Mouse (Mus musculus) MEL (cell line): ENCODE data around the gene 4930453N24Rik. TPM values are rescaled to one million over a fixed set of nuclear protein-coding genes. Genes with fewer than 3 reads are reported as not detected.

Source experiments
- DNase-seq: peaks from one replicate; pipeline ENCODE4 v3.0.0; 2011; ENCODE audit warnings: low read depth, low spot score
- H3K27ac ChIP-seq: 2 replicates; pipeline ENCODE4 v1.5.1; 2012; ENCODE audit warnings: low read depth, mild to moderate bottlenecking, control low read depth, low read length, moderate library complexity; ENCODE audit not compliant: control insufficient read depth
- H3K27me3 ChIP-seq, 2 experiments: fragments of 150-350 bp in 1 of 2; sonication (generic) in 1 of 2; 2 replicates each; pipeline ENCODE4 v1.6.1; 2012; ENCODE audit warnings: low read length in 2 of 2, mild to moderate bottlenecking in 2 of 2, improper control_type of control experiment in 1 of 2, moderate library complexity in 1 of 2; ENCODE audit not compliant: insufficient read depth in 2 of 2, control insufficient read depth in 1 of 2
- H3K36me3 ChIP-seq, 2 experiments: 2 replicates each; pipeline ENCODE4 v1.6.1; 2012 to 2014; ENCODE audit warnings: low read length in 2 of 2, improper control_type of control experiment in 1 of 2, inconsistent platforms in 1 of 2, mild to moderate bottlenecking in 1 of 2; ENCODE audit not compliant: insufficient read depth in 2 of 2, control insufficient read depth in 1 of 2
- H3K4me1 ChIP-seq, 2 experiments: fragments of 150-350 bp in 1 of 2; sonication (generic) in 1 of 2; 2 replicates each; pipeline ENCODE4 v1.6.1; 2012; ENCODE audit warnings: low read length in 2 of 2, improper control_type of control experiment in 1 of 2, mild to moderate bottlenecking in 1 of 2; ENCODE audit not compliant: insufficient read depth in 2 of 2, control insufficient read depth in 1 of 2
- H3K4me3 ChIP-seq, 2 experiments: fragments of 150-350 bp in 1 of 2; sonication (generic) in 1 of 2; 2 replicates each; pipeline ENCODE4 v1.5.1; 2012; ENCODE audit warnings: low read depth in 2 of 2, low read length in 2 of 2, mild to moderate bottlenecking in 2 of 2, moderate library complexity in 2 of 2, control low read depth in 1 of 2, improper control_type of control experiment in 1 of 2; ENCODE audit not compliant: control insufficient read depth in 1 of 2, insufficient read depth in 1 of 2
- H3K79me2 ChIP-seq: 2 replicates; pipeline ENCODE4 v1.6.1; 2012; ENCODE audit warnings: mild to moderate bottlenecking, low read length, moderate library complexity; ENCODE audit not compliant: control insufficient read depth, poor library complexity, insufficient read depth
- H3K9ac ChIP-seq: 2 replicates; pipeline ENCODE4 v1.6.1; 2012; ENCODE audit warnings: low read depth, mild to moderate bottlenecking, control low read depth, low read length, moderate library complexity; ENCODE audit not compliant: control insufficient read depth, poor library complexity, severe bottlenecking
- H3K9me3 ChIP-seq: fragments of 150-350 bp; sonication (generic); replicated peaks from 2 replicates; pipeline ENCODE4 v1.6.1; 2012; ENCODE audit warnings: mild to moderate bottlenecking, low read length, improper control_type of control experiment, moderate library complexity; ENCODE audit not compliant: insufficient read depth
- CHD1 ChIP-seq: IDR thresholded peaks from 2 replicates; pipeline ENCODE4 v1.6.1; 2012; ENCODE audit warnings: low read depth, mild to moderate bottlenecking, inconsistent platforms, low read length, improper control_type of control experiment
- CHD2 ChIP-seq: IDR thresholded peaks from 2 replicates; pipeline ENCODE4 v1.6.1; 2011; ENCODE audit warnings: low read length, improper control_type of control experiment
- CTCF ChIP-seq, 3 experiments: IDR thresholded peaks in 2 of 3; conservative IDR thresholded peaks in 1 of 3; 2 replicates each; pipeline ENCODE4 v1.5.1; 2011 to 2012; ENCODE audit warnings: low read length in 3 of 3, low read depth in 2 of 3, mild to moderate bottlenecking in 2 of 3, improper control_type of control experiment in 1 of 3, inconsistent platforms in 1 of 3, mixed read lengths in 1 of 3, moderate library complexity in 1 of 3; ENCODE audit not compliant: control insufficient read depth in 1 of 3, insufficient read depth in 1 of 3, poor library complexity in 1 of 3, severe bottlenecking in 1 of 3
- EP300 ChIP-seq, 2 experiments: IDR thresholded peaks; 2 replicates each; pipeline ENCODE4 v1.6.1; 2011; ENCODE audit warnings: improper control_type of control experiment in 2 of 2, low read length in 2 of 2, low read depth in 1 of 2, mild to moderate bottlenecking in 1 of 2
- ETS1 ChIP-seq: IDR thresholded peaks from 2 replicates; pipeline ENCODE4 v1.6.1; 2012; ENCODE audit warnings: low read depth, mild to moderate bottlenecking, inconsistent platforms, low read length, improper control_type of control experiment, moderate library complexity
- GABPA ChIP-seq: IDR thresholded peaks from 2 replicates; pipeline ENCODE4 v1.6.1; 2012; ENCODE audit warnings: low read depth, mild to moderate bottlenecking, inconsistent platforms, low read length, improper control_type of control experiment, moderate library complexity
- JUND ChIP-seq: IDR thresholded peaks from 2 replicates; pipeline ENCODE4 v1.6.1; 2011; ENCODE audit warnings: low read depth, mild to moderate bottlenecking, improper control_type of control experiment, low read length
- MAFK ChIP-seq: IDR thresholded peaks from 2 replicates; pipeline ENCODE4 v1.6.1; 2011; ENCODE audit warnings: low read depth, mild to moderate bottlenecking, low read length, improper control_type of control experiment, borderline replicate concordance
- MAX ChIP-seq: IDR thresholded peaks from 2 replicates; pipeline ENCODE4 v1.6.1; 2011; ENCODE audit warnings: low read length, improper control_type of control experiment
- MYB ChIP-seq: IDR thresholded peaks from 2 replicates; pipeline ENCODE4 v1.6.1; 2011; ENCODE audit warnings: mild to moderate bottlenecking, low read depth, low read length, improper control_type of control experiment
- NELFE ChIP-seq: IDR thresholded peaks from 2 replicates; pipeline ENCODE4 v1.6.1; 2011; ENCODE audit warnings: low read depth, low read length, improper control_type of control experiment
- POLR2A ChIP-seq, 2 experiments: IDR thresholded peaks; 2 replicates each; pipeline ENCODE4 v1.6.1; 2011 to 2012; ENCODE audit warnings: low read length in 2 of 2, mild to moderate bottlenecking in 2 of 2, control low read depth in 1 of 2, improper control_type of control experiment in 1 of 2, low read depth in 1 of 2, moderate library complexity in 1 of 2; ENCODE audit not compliant: control insufficient read depth in 1 of 2, insufficient read depth in 1 of 2, poor library complexity in 1 of 2
- POLR2AphosphoS2 ChIP-seq: IDR thresholded peaks from 2 replicates; pipeline ENCODE4 v1.6.1; 2011; ENCODE audit warnings: low read length, improper control_type of control experiment
- POLR2AphosphoS5 ChIP-seq: IDR thresholded peaks from 2 replicates; pipeline ENCODE4 v1.6.1; 2012; ENCODE audit warnings: low read depth, borderline replicate concordance, mild to moderate bottlenecking, inconsistent platforms, low read length, moderate library complexity, mixed read lengths
- SIN3A ChIP-seq: IDR thresholded peaks from 2 replicates; pipeline ENCODE4 v1.6.1; 2012; ENCODE audit warnings: low read length, improper control_type of control experiment, inconsistent platforms
- TAL1 ChIP-seq: IDR thresholded peaks from 2 replicates; pipeline ENCODE4 v1.6.1; 2012; ENCODE audit warnings: mild to moderate bottlenecking, inconsistent platforms, low read length, moderate library complexity, mixed read lengths
- TCF12 ChIP-seq: IDR thresholded peaks from 2 replicates; pipeline ENCODE4 v1.6.1; 2014; ENCODE audit warnings: low read depth, mild to moderate bottlenecking, inconsistent platforms, low read length, improper control_type of control experiment, moderate library complexity
- USF1 ChIP-seq: IDR thresholded peaks from 2 replicates; pipeline ENCODE4 v1.6.1; 2014; ENCODE audit warnings: low read depth, mild to moderate bottlenecking, inconsistent platforms, low read length, improper control_type of control experiment, moderate library complexity
- USF2 ChIP-seq, 2 experiments: IDR thresholded peaks; 2 replicates each; pipeline ENCODE4 v1.6.1; 2011 to 2012; ENCODE audit warnings: improper control_type of control experiment in 2 of 2, low read length in 2 of 2, borderline replicate concordance in 1 of 2, inconsistent platforms in 1 of 2, low read depth in 1 of 2, mild to moderate bottlenecking in 1 of 2; ENCODE audit not compliant: insufficient read depth in 1 of 2
- ZC3H11A ChIP-seq: IDR thresholded peaks from 2 replicates; pipeline ENCODE4 v1.6.1; 2012; ENCODE audit warnings: low read depth, mild to moderate bottlenecking, inconsistent platforms, low read length, improper control_type of control experiment
- ZNF384 ChIP-seq: IDR thresholded peaks from 2 replicates; pipeline ENCODE4 v1.6.1; 2012; ENCODE audit warnings: low read depth, mild to moderate bottlenecking, inconsistent platforms, low read length, improper control_type of control experiment
- polyA plus RNA-seq, 2 experiments: library from polyadenylated mRNA; stranded (reverse) in 1 of 2; unstranded in 1 of 2; fragments of >175 nt in 1 of 2; fragments of >200 nt in 1 of 2; gene quantifications; 2 replicates each; pipeline versions ENCODE4 v1.2.1 to v1.2.4; 2012; ENCODE audit warnings: low replicate concordance in 2 of 2, low read depth in 1 of 2; ENCODE audit not compliant: insufficient read length in 2 of 2, insufficient read depth in 1 of 2, missing spikeins in 1 of 2
- total RNA-seq: library from RNA; depleted of rRNA; stranded (reverse); fragments of 300-350 nt; gene quantifications from 2 replicates; pipeline ENCODE4 v1.2.3, GENCODE M21; 2012; rRNA removed

4930453N24Rik gene
- total and polyA plus RNA-seq, 3 experiments = 19.4 to 20.5 TPM; not detected in 1

DNA sequence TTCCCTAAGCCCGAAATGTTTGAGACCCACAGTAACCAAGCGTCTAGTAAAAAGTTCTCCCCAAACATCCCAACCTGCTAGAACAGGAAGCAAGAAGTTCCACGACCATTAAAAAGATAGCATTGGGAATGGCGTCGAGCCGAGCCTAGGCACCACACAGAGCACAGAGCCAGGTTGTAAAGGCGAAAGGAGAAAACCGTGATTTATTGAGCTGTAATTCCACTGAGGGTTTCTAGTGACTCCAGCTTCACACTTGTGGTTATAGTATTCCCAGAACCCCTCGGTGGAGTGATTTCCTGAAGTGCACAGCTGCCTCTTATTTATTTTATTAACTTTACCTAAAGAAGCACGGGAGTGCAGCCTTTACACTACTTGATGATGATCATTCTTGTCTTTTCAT lies 53.1 kb downstream of the 4930453N24Rik start:
- Histone ChIP-seq H3K27ac (no peak overlapping the region), H3K4me3 (no peak overlapping the region), H3K9ac (no peak overlapping the region), H3K4me1 (no peaks in the 10 kb centered on the region), H3K27me3 (no peaks in the 10 kb centered on the region), H3K9me3 (no peaks in the 10 kb centered on the region), H3K36me3 (no peaks in the 10 kb centered on the region), H3K79me2 (no peaks in the 10 kb centered on the region)
- TF ChIP-seq TAL1 (no peak), CTCF (IDR thresholded peaks at IDR 0.05 in 2 of 3, conservative IDR thresholded peaks at IDR 0.05 in 1 of 3; ENCODE audit: control insufficient read depth in 1 of 3, insufficient read depth in 1 of 3, low read depth in 2 of 3, low read length in 3 of 3, poor library complexity in 1 of 3, severe bottlenecking in 1 of 3) (no peak), MAX (no peak), MAFK (no peak), SIN3A (no peak), USF1 (no peak), POLR2AphosphoS2 (no peak), GABPA (no peak), ZC3H11A (no peak), ETS1 (no peak), CHD2 (no peak), TCF12 (no peak), USF2 (IDR thresholded peaks at IDR 0.05; ENCODE audit: borderline replicate concordance in 1 of 2, insufficient read depth in 1 of 2, low read depth in 1 of 2, low read length in 2 of 2) (no peak), CHD1 (no peak), EP300 (IDR thresholded peaks at IDR 0.05; ENCODE audit: low read depth in 1 of 2, low read length in 2 of 2) (no peak), NELFE (no peak), ZNF384 (no peak), POLR2A (IDR thresholded peaks at IDR 0.05; ENCODE audit: control insufficient read depth in 1 of 2, insufficient read depth in 1 of 2, low read depth in 1 of 2, low read length in 2 of 2, poor library complexity in 1 of 2) (no peak), MYB (no peak), POLR2AphosphoS5 (no peak)
- DNase-seq = no peak

DNA sequence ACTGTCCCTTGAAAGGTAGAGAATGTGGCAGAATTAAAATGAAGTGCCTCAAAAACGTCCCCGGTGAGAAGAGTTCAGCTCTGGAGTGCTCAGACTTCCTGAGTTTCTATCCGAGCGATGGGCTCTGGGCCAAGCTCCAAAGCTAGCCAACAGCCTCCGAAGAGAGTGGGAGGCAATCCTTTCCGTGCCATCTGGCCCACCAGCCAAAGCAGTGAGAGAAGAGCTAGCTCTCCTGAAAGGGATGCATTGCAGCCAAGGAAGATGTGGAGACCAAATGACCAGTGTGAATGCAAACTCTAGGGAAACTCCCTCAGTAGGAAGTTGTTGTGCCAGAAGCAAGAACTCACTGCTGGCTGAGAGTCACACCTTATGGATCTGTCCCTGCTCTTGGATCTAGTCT lies 59.1 kb downstream of the 4930453N24Rik start:
- Histone ChIP-seq H3K4me3 (no peak overlapping the region), H3K36me3 (no peaks in the 10 kb centered on the region), H3K9me3 (no peaks in the 10 kb centered on the region), H3K27ac (no peak overlapping the region), H3K4me1 (no peaks in the 10 kb centered on the region), H3K9ac (no peak overlapping the region), H3K79me2 (no peaks in the 10 kb centered on the region), H3K27me3 (no peaks in the 10 kb centered on the region)
- DNase-seq = no peak
- TF ChIP-seq ZC3H11A (no peak), JUND (no peak)

Other genes starting within 250 kb of the 4930453N24Rik start
- not detected in 2 replicates for gene Csnka2ip, start 168.8 kb downstream of the 4930453N24Rik start, total RNA-seq
- gene Csnka2ip, start 168.8 kb downstream of the 4930453N24Rik start, polyA plus RNA-seq = not detected
- gene Zfp654, start 80.5 kb upstream of the 4930453N24Rik start, total RNA-seq = 5.0 and 5.9 TPM in 2 replicates
- gene Zfp654, start 80.5 kb upstream of the 4930453N24Rik start, polyA plus RNA-seq = 10 to 100 TPM in 1 of 2 experiments, 1 to 10 TPM in 1; 6.9 to 61.6 TPM
- 35.1 and 36.3 TPM in 2 replicates for gene Cggbp1, start 80.8 kb upstream of the 4930453N24Rik start, total RNA-seq
- gene Cggbp1, start 80.8 kb upstream of the 4930453N24Rik start, polyA plus RNA-seq = 10 to 100 TPM; 62.2 to 65.5 TPM